Mouse (Mus musculus): Measurements from ENCODE around the gene Traf3ip1. TPM values are rescaled to one million over a fixed set of nuclear protein-coding genes. Genes with fewer than 3 reads are reported as not detected.

Traf3ip1 gene
- polyA plus RNA-seq, 1 experiment from 2014 or later: 6.5 TPM

- H3K27ac ChIP-seq: no peak overlapping the region
- no peak overlapping the region for H3K4me3 ChIP-seq (replicated peaks; ENCODE audit: low read length)
- H3K27me3 ChIP-seq (ENCODE audit: control insufficient read depth, insufficient read depth, low read length): peaks cover 25% of the 10 kb centered on the region
- no peak overlapping the region for H3K9ac ChIP-seq
- H3K36me3 ChIP-seq (replicated peaks; ENCODE audit: control insufficient read depth, insufficient read depth): no peaks in the 10 kb centered on the region
- WGBS: 60% methylated on average over 1 of the region's 1 CpGs
- no peaks in the 10 kb centered on the region for H3K9me3 ChIP-seq (ENCODE audit: control insufficient read depth, low read length)
- DNase-seq (ENCODE audit: low spot score) (no peak), ATAC-seq (ENCODE audit: low FRiP score) (no peak)
- no peak overlapping the region for H3K4me2 ChIP-seq (replicated peaks)
- H3K4me1 ChIP-seq (replicated peaks; ENCODE audit: control insufficient read depth, insufficient read depth, low read length): peaks cover 20% of the 10 kb centered on the region
These were observed 44.1 kb downstream of the Traf3ip1 start for GRCm38 (mm10) chr1:91538570-91538929.

- Histone ChIP-seq H3K9ac (no peak overlapping the region; the same call in 1 of the 2 replicates), H3K27ac (no peak overlapping the region), H3K4me2 (replicated peaks) (peak overlapping the region; percentile 98), H3K36me3 (replicated peaks; ENCODE audit: control insufficient read depth, insufficient read depth) (peaks cover 3% of the 10 kb centered on the region), H3K4me1 (replicated peaks; ENCODE audit: control insufficient read depth, insufficient read depth, low read length) (peaks cover 20% of the 10 kb centered on the region), H3K27me3 (ENCODE audit: control insufficient read depth, insufficient read depth, low read length) (peaks cover 25% of the 10 kb centered on the region), H3K9me3 (ENCODE audit: control insufficient read depth, low read length) (no peaks in the 10 kb centered on the region), H3K4me3 (replicated peaks; ENCODE audit: low read length) (0 out of 2 replicates have a peak overlapping the region, but pooled peaks have one; percentile 93)
- no peak for ATAC-seq (ENCODE audit: low FRiP score)
- DNase-seq (ENCODE audit: low spot score): no peak
- WGBS: 40% methylated on average over 6 of the region's 6 CpGs
These were observed 44.8 kb downstream of the Traf3ip1 start for GRCm38 (mm10) chr1:91539246-91539645.

GRCm38 (mm10) chr1:91539704-91540270, 45.3 kb downstream of the Traf3ip1 start:
- no peak for DNase-seq (ENCODE audit: low spot score)

GRCm38 (mm10) chr1:91540271-91540826, 45.9 kb downstream of the Traf3ip1 start, which contains the start of gene Asb1:
Gene Asb1 (plus strand): TSS chr1:91540544.
- peaks cover 14% of the 10 kb centered on the region for H3K36me3 ChIP-seq (replicated peaks; ENCODE audit: control insufficient read depth, insufficient read depth)

More at GRCm38 (mm10) chr1:91539704-91540270, 45.3 kb downstream of the Traf3ip1 start:
- no peaks in the 10 kb centered on the region for H3K9me3 ChIP-seq (ENCODE audit: control insufficient read depth, low read length)
- 4% methylated on average over 22 of the region's 22 CpGs for WGBS
- H3K4me3 ChIP-seq (replicated peaks; ENCODE audit: low read length): peak overlapping the region; percentile 93
- peaks cover 20% of the 10 kb centered on the region for H3K4me1 ChIP-seq (replicated peaks; ENCODE audit: control insufficient read depth, insufficient read depth, low read length)
- peaks cover 25% of the 10 kb centered on the region for H3K27me3 ChIP-seq (ENCODE audit: control insufficient read depth, insufficient read depth, low read length)
- H3K27ac ChIP-seq: 0 out of 2 replicates have a peak overlapping the region, but pooled peaks have one; percentile 10
- ATAC-seq (ENCODE audit: low FRiP score): peak; percentile 26; the same call in 1 of the 2 replicates
- peak overlapping the region; percentile 98 for H3K4me2 ChIP-seq (replicated peaks)
- H3K36me3 ChIP-seq (replicated peaks; ENCODE audit: control insufficient read depth, insufficient read depth): peaks cover 9% of the 10 kb centered on the region
- H3K9ac ChIP-seq: peak overlapping the region; percentile 93

GRCm38 (mm10) chr1:91541042-91541592, 46.7 kb downstream of the Traf3ip1 start:
- Histone ChIP-seq H3K9ac (peak overlapping the region; percentile 93), H3K36me3 (replicated peaks; ENCODE audit: control insufficient read depth, insufficient read depth) (peaks cover 22% of the 10 kb centered on the region), H3K4me3 (replicated peaks; ENCODE audit: low read length) (peak overlapping the region; percentile 93), H3K9me3 (ENCODE audit: control insufficient read depth, low read length) (no peaks in the 10 kb centered on the region), H3K4me1 (replicated peaks; ENCODE audit: control insufficient read depth, insufficient read depth, low read length) (peaks cover 20% of the 10 kb centered on the region), H3K4me2 (replicated peaks) (peak overlapping the region; percentile 98), H3K27me3 (ENCODE audit: control insufficient read depth, insufficient read depth, low read length) (peaks cover 24% of the 10 kb centered on the region), H3K27ac (peak overlapping the region; percentile 41; the same call in 1 of the 2 replicates)
- DNase-seq (ENCODE audit: low spot score) (no peak), ATAC-seq (ENCODE audit: low FRiP score) (no peak)
- WGBS: 14% methylated on average over 15 of the region's 15 CpGs

More at GRCm38 (mm10) chr1:91540271-91540826, 45.9 kb downstream of the Traf3ip1 start, which contains the start of gene Asb1:
- peak within 1 kb of the TSS; percentile 93 for H3K9ac ChIP-seq
- H3K4me3 ChIP-seq (replicated peaks; ENCODE audit: low read length): peak within 1 kb of the TSS; percentile 93
- H3K4me1 ChIP-seq (replicated peaks; ENCODE audit: control insufficient read depth, insufficient read depth, low read length): peaks cover 20% of the 10 kb centered on the region
- no peaks in the 10 kb centered on the region for H3K9me3 ChIP-seq (ENCODE audit: control insufficient read depth, low read length)
- DNase-seq (ENCODE audit: low spot score) (peak; percentile 93), ATAC-seq (ENCODE audit: low FRiP score) (peak; percentile 98)
- peak within 1 kb of the TSS; percentile 98 for H3K4me2 ChIP-seq (replicated peaks)
- H3K27ac ChIP-seq: peak within 1 kb of the TSS; percentile 41; the same call in 1 of the 2 replicates
- peaks cover 25% of the 10 kb centered on the region for H3K27me3 ChIP-seq (ENCODE audit: control insufficient read depth, insufficient read depth, low read length)
- WGBS: under 1% methylated on average over 40 of the region's 41 CpGs

GRCm38 (mm10) chr1:91543974-91544373, 49.5 kb downstream of the Traf3ip1 start:
- H3K27ac ChIP-seq: no peak overlapping the region
- 92% methylated on average over 4 of the region's 4 CpGs for WGBS
- no peak overlapping the region for H3K9ac ChIP-seq
- ATAC-seq (ENCODE audit: low FRiP score): no peak
- peaks cover 24% of the 10 kb centered on the region for H3K4me1 ChIP-seq (replicated peaks; ENCODE audit: control insufficient read depth, insufficient read depth, low read length)
- no peak overlapping the region for H3K4me3 ChIP-seq (replicated peaks; ENCODE audit: low read length)
- H3K9me3 ChIP-seq (ENCODE audit: control insufficient read depth, low read length): no peaks in the 10 kb centered on the region
- DNase-seq (ENCODE audit: low spot score): no peak
- H3K27me3 ChIP-seq (ENCODE audit: control insufficient read depth, insufficient read depth, low read length): peaks cover 7% of the 10 kb centered on the region; the same call in 1 of the 2 replicates
- H3K4me2 ChIP-seq (replicated peaks): no peak overlapping the region
- H3K36me3 ChIP-seq (replicated peaks; ENCODE audit: control insufficient read depth, insufficient read depth): peaks cover 48% of the 10 kb centered on the region

GRCm38 (mm10) chr1:91545226-91545625, 50.8 kb downstream of the Traf3ip1 start:
- no peak overlapping the region for H3K27ac ChIP-seq
- ATAC-seq (ENCODE audit: low FRiP score): no peak
- H3K27me3 ChIP-seq (ENCODE audit: control insufficient read depth, insufficient read depth, low read length): no peaks in the 10 kb centered on the region
- no peak overlapping the region for H3K4me2 ChIP-seq (replicated peaks)
- no peak overlapping the region for H3K4me3 ChIP-seq (replicated peaks; ENCODE audit: low read length)
- H3K9ac ChIP-seq: no peak overlapping the region
- H3K9me3 ChIP-seq (ENCODE audit: control insufficient read depth, low read length): no peaks in the 10 kb centered on the region
- H3K36me3 ChIP-seq (replicated peaks; ENCODE audit: control insufficient read depth, insufficient read depth): peaks cover 53% of the 10 kb centered on the region
- no peak for DNase-seq (ENCODE audit: low spot score)
- WGBS: 89% methylated on average over 1 of the region's 1 CpGs
- peaks cover 18% of the 10 kb centered on the region for H3K4me1 ChIP-seq (replicated peaks; ENCODE audit: control insufficient read depth, insufficient read depth, low read length)

GRCm38 (mm10) chr1:91547567-91547966, 53.1 kb downstream of the Traf3ip1 start:
- H3K27me3 ChIP-seq (ENCODE audit: control insufficient read depth, insufficient read depth, low read length): no peaks in the 10 kb centered on the region
- H3K4me2 ChIP-seq (replicated peaks): no peak overlapping the region
- H3K4me1 ChIP-seq (replicated peaks; ENCODE audit: control insufficient read depth, insufficient read depth, low read length): peaks cover 4% of the 10 kb centered on the region; the same call in 1 of the 2 replicates
- WGBS: 26% methylated on average over 5 of the region's 5 CpGs
- H3K36me3 ChIP-seq (replicated peaks; ENCODE audit: control insufficient read depth, insufficient read depth): peaks cover 70% of the 10 kb centered on the region
- DNase-seq (ENCODE audit: low spot score) (no peak), ATAC-seq (ENCODE audit: low FRiP score) (no peak)
- no peak overlapping the region for H3K9ac ChIP-seq
- no peaks in the 10 kb centered on the region for H3K9me3 ChIP-seq (ENCODE audit: control insufficient read depth, low read length)
- no peak overlapping the region for H3K4me3 ChIP-seq (replicated peaks; ENCODE audit: low read length)
- H3K27ac ChIP-seq: no peak overlapping the region

GRCm38 (mm10) chr1:91549073-91549472, 54.6 kb downstream of the Traf3ip1 start:
- Histone ChIP-seq H3K9ac (no peak overlapping the region), H3K36me3 (replicated peaks; ENCODE audit: control insufficient read depth, insufficient read depth) (peaks cover 81% of the 10 kb centered on the region), H3K27ac (no peak overlapping the region), H3K4me2 (replicated peaks) (no peak overlapping the region), H3K9me3 (ENCODE audit: control insufficient read depth, low read length) (no peaks in the 10 kb centered on the region), H3K4me3 (replicated peaks; ENCODE audit: low read length) (no peak overlapping the region), H3K4me1 (replicated peaks; ENCODE audit: control insufficient read depth, insufficient read depth, low read length) (peaks cover 4% of the 10 kb centered on the region; the same call in 1 of the 2 replicates), H3K27me3 (ENCODE audit: control insufficient read depth, insufficient read depth, low read length) (no peaks in the 10 kb centered on the region)
- WGBS: 79% methylated on average over 2 of the region's 2 CpGs
- ATAC-seq (ENCODE audit: low FRiP score): no peak
- no peak for DNase-seq (ENCODE audit: low spot score)
